Mouse (Mus musculus) thymus, adult 2 months (tissue): ENCODE measurements around the gene Abhd6.

Experiments used
- CTCF ChIP-seq: fragments of 200-500 bp; IDR thresholded peaks from 2 replicates; pipeline ENCODE4 v1.5.1; 2012; ENCODE audit warnings: mild to moderate bottlenecking, control low read depth, low read length, moderate library complexity, borderline replicate concordance; ENCODE audit not compliant: control insufficient read depth, poor library complexity, insufficient read depth; ENCODE audit errors: extremely low read depth
- POLR2A ChIP-seq: fragments of 200-500 bp; IDR thresholded peaks from 2 replicates; pipeline ENCODE4 v1.6.1; 2012; ENCODE audit warnings: mild to moderate bottlenecking, low read length, control low read depth, moderate library complexity; ENCODE audit not compliant: control insufficient read depth, poor library complexity, insufficient read depth; ENCODE audit errors: extremely low read depth

DNA sequence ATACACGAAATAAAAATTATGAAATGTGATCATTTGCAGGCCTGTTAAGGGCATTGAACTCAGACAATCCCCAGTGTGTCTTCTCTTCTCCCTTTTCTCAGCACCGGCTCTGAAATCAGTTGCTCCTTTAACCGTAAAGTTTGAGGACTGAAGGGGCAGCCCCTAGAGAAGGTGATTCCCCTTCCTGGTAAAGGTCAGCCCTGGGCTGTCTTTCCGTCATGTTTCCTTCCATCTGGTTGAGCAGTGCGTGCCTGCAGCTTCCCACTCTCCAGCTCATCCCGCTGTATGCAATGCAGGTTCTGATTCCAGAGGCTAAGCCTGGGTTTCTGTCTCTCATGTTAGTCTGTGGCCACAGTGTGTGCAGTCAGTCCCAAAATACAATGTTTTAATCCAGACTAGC lies 42.1 kb downstream of the Abhd6 start:
- no peak for TF ChIP-seq POLR2A
- TF ChIP-seq CTCF: no peak
